Mouse (Mus musculus): ENCODE measurements around the gene Ciao2a. TPM values are rescaled to one million over a fixed set of nuclear protein-coding genes. Genes with fewer than 3 reads are reported as not detected.

The Ciao2a gene
- total RNA-seq (2023) = 35.9 TPM

DNA sequence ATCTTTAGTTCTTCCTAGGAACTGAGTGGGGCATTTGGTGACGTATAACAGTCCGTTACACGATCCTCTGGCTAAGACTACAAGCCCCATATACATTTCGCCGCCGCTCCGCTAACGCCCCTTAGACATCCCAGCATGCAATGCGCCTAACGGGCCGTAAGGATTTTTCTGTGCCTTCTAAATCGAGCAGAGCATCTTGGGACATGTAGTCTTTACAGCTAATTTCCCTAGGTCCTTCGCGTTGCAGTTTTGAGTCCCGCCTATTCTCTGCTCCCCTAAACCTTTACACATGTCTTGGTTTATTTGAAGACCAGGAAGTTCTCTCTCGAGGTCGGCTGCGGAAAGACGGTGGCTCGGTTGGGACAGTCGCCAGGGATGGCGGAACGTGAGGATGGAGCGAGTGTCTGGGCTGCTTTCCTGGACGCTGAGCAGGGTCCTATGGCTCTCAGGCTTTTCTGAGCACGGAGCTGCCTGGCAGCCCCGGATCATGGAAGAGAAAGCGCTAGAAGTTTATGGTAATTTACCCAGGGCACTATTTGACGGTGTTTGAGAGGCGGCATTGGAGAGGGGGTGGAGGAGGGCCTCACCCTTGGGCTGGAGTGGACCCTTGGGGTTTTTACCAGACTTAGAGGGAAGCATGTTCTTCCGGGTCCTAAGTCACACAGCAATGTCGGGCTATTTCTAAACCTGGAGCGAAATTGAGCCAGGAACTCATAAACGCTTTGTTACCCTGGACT, at the start of gene Ciao2a, which contains the start of gene Snx1:
Ciao2a (plus strand) TSS at position 156 of the 737 bp plus-strand sequence.
Snx1 (minus strand) TSS at position 132 of the 737 bp plus-strand sequence.

DNA sequence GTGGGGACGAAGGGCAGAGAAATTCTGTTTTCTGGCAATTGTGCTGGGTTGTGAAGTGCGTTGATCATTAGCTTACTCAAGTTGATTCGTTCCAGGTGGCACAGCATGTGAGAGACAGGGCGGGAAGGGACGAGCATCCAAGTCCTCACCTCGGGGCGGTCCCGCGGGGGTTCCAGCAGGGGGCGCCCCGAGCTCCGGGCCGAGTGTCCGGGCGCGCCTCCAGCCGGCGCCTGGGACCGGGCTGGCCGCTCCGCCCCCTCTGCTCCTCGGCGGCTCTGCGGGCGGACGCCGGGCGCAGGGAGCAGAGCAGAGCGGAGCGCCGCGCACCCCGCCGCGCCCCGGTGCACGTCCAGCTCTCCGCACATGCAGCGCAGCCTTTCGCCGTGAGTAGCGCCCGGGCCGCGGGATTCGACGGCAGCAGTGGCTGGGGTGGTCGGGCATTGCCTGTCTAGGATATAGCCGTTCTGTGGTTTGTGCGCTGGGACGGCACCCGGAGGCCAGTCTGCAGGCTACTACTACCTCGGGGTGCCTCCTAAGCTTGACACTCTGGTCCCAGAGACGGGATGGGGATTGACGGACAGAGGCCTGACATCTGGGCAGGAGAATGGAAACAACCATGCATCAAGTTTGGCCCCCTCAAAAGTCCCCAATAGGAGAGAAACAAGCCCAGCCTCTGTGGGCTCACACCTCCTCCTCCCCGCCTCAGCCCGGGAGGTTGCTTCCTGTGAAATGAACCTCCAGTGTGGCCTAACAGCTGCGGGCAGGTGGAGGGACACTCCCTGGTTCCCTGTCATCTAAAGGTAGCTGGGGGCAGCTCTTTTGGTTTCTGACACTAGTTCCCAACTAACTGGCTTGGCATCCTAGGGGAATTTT, 31.8 kb downstream of the Ciao2a start, which contains the start of gene Dapk2:
Dapk2 (plus strand) TSS at position 266 of the 873 bp plus-strand sequence.

Other genes with a start within 250 kb of the Ciao2a start
- 2.1 TPM for gene Pclaf, start 236.4 kb upstream of the Ciao2a start, total RNA-seq (2023)
- 22.9 TPM for gene Trip4, start 217.8 kb upstream of the Ciao2a start, total RNA-seq (2023)
- 62.1 TPM for gene Csnk1g1, start 217.7 kb upstream of the Ciao2a start, total RNA-seq (2023)
- gene Ppib, start 66.4 kb upstream of the Ciao2a start, total RNA-seq (2023) = 210 TPM
- gene Snx22, start 56.9 kb upstream of the Ciao2a start, total RNA-seq (2023) = 1.3 TPM
- 73.7 TPM for gene Snx1, start within 50 bp of the Ciao2a start, total RNA-seq (2023)
- 1.1 TPM for gene Dapk2, start 31.6 kb downstream of the Ciao2a start, total RNA-seq (2023)
- 122 TPM for gene Herc1, start 223.8 kb downstream of the Ciao2a start, total RNA-seq (2023)